Mouse (Mus musculus) left cerebral cortex, adult 8-10 months (tissue): ENCODE measurements at regions not wholly inside any gene's neighbourhood (a gene's known extent, or its start where the extent isn't known, plus 50 kb on each side); places are given as distances from the start of the nearest gene placed in this dataset.
"Not testable (repeated sequence)": the region's sequence is repeated elsewhere in the genome, so short reads cannot be mapped to it uniquely, and the experiment has no call there.

ENCODE experiments used
- DNase-seq, 2 experiments: peaks; one replicate each; pipeline ENCODE4 v3.0.0; 2022; ENCODE audit warnings: low spot score in 2 of 2

- DNase-seq: no peak
Observed at GRCm38 (mm10) chr7:111843715-111844114, 63.9 kb upstream of the Galnt18 start.

- no peak for DNase-seq
Observed at GRCm38 (mm10) chr7:111840826-111841225, 61.0 kb upstream of the Galnt18 start.

- no peak for DNase-seq
Observed at GRCm38 (mm10) chr7:111838162-111838561, 58.4 kb upstream of the Galnt18 start.

- DNase-seq: not testable (repeated sequence)
Observed at GRCm38 (mm10) chr7:111834356-111834755, 54.6 kb upstream of the Galnt18 start.

GRCm38 (mm10) chr7:111829931-111830330 is 50.2 kb upstream of the Galnt18 start:
- DNase-seq: no peak
